Mouse (Mus musculus) bone marrow macrophage, adult 2 months (primary cell): Measurements from ENCODE around the gene Ubn1.

Source experiments
- CTCF ChIP-seq: IDR thresholded peaks from 2 replicates; pipeline ENCODE4 v1.5.1; 2012; ENCODE audit warnings: low read depth, mild to moderate bottlenecking, low read length, moderate library complexity
- POLR2A ChIP-seq: IDR thresholded peaks from 2 replicates; pipeline ENCODE4 v1.6.1; 2012; ENCODE audit warnings: mild to moderate bottlenecking, low read depth, low read length, borderline replicate concordance

- TF ChIP-seq CTCF (no peak), POLR2A (no peak)
Observed at GRCm38 (mm10) chr16:5012036-5013005, 37.5 kb upstream of the Ubn1 start.
